Mouse (Mus musculus): Measurements from ENCODE around the gene Stambp. TPM values are rescaled to one million over a fixed set of nuclear protein-coding genes. Genes with fewer than 3 reads are reported as not detected.

The Stambp gene
- polyA plus RNA-seq, 1 experiment, result 8.8 TPM

DNA sequence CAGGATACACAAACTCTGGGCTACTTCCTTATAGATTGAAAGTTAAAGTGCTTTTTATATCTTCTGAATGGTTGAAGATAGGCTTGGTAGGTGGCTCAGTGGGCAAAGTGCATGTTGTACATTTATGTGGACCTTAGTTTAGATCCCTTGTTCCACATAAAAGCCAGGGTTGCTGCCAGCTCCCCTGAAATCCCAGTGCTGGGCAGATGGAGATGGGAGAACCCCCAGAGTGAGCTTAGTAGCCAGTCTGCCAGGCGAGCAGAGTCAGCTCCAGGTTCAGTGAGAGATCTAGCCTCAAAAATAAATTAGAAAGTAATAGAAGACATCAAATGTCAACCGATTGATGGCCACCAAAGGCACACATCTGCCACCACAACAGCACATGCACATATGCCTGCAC lies 39.9 kb downstream of the Stambp start:
- TF ChIP-seq E2F4 (IDR thresholded peaks at IDR 0.05; ENCODE audit: insufficient read depth) (no peak), MYOG (IDR thresholded peaks at IDR 0.05; ENCODE audit: control insufficient read depth in 1 of 3, insufficient read depth in 1 of 3, insufficient read length in 2 of 3, low read depth in 2 of 3) (no peak), MYOD1 (IDR thresholded peaks at IDR 0.05; ENCODE audit: control insufficient read depth in 1 of 3, insufficient read length in 2 of 3, low read depth in 2 of 3) (no peak), POLR2AphosphoS2 (IDR thresholded peaks at IDR 0.05; ENCODE audit: insufficient read length, low read depth) (no peak), MAX (IDR thresholded peaks at IDR 0.05; ENCODE audit: low read depth) (no peak), USF1 (IDR thresholded peaks at IDR 0.05; ENCODE audit: low read depth) (no peak), SRF (IDR thresholded peaks at IDR 0.05; ENCODE audit: control insufficient read depth, insufficient read length, low read depth) (no peak), TCF3 (IDR thresholded peaks at IDR 0.05; ENCODE audit: insufficient read length, low read depth) (no peak), REST (IDR thresholded peaks at IDR 0.05; ENCODE audit: insufficient read depth, insufficient read length) (no peak), CEBPB (IDR thresholded peaks at IDR 0.05; ENCODE audit: insufficient read depth, poor library complexity, severe bottlenecking) (no peak), POLR2A (IDR thresholded peaks at IDR 0.05; ENCODE audit: insufficient read length, low read depth) (no peak), TCF12 (IDR thresholded peaks at IDR 0.05; ENCODE audit: insufficient read depth, poor library complexity, severe bottlenecking) (no peak)
- no peak overlapping the region for H3ac ChIP-seq (ENCODE audit: control insufficient read depth, insufficient read length)
- no peak overlapping the region for H3K4me2 ChIP-seq (ENCODE audit: low read depth)
- H3K4me3 ChIP-seq, result no peak overlapping the region
- no peaks in the 10 kb centered on the region for H3K27me3 ChIP-seq (ENCODE audit: control insufficient read depth, insufficient read depth, insufficient read length)
- peaks cover 11% of the 10 kb centered on the region for H3K79me2 ChIP-seq (ENCODE audit: control insufficient read depth, insufficient read depth)
- H3K36me3 ChIP-seq (ENCODE audit: control insufficient read depth, insufficient read depth), result no peaks in the 10 kb centered on the region

DNA sequence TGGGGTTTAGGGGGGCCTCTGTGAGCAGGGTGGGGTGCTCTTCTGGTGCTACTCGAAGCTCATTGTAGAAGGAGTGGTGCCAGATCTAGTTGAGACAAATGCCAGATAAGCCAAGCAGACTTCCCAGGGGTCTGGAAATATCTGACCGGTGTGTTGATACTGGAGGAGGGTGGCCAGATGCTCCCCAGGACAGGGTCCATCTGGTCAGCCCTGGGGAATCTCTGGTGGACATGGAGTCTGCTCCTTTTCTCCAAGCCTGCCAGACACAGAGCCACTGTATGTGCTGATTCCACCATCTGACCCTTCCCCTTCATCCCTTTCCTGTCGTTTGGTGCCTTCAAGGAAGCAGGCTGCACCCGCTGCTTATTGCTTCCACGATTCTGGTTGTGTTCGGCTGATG lies 49.3 kb downstream of the Stambp start:
- Histone ChIP-seq H3K4me3 (no peak overlapping the region), H3K36me3 (ENCODE audit: control insufficient read depth, insufficient read depth) (no peaks in the 10 kb centered on the region), H3K4me2 (ENCODE audit: low read depth) (no peak overlapping the region), H3K79me2 (ENCODE audit: control insufficient read depth, insufficient read depth) (no peaks in the 10 kb centered on the region), H3ac (ENCODE audit: control insufficient read depth, insufficient read length) (no peak overlapping the region), H3K27me3 (ENCODE audit: control insufficient read depth, insufficient read depth, insufficient read length) (no peaks in the 10 kb centered on the region)
- TF ChIP-seq USF1 (IDR thresholded peaks at IDR 0.05; ENCODE audit: low read depth) (no peak), SRF (IDR thresholded peaks at IDR 0.05; ENCODE audit: control insufficient read depth, insufficient read length, low read depth) (no peak), POLR2AphosphoS2 (IDR thresholded peaks at IDR 0.05; ENCODE audit: insufficient read length, low read depth) (no peak), CEBPB (IDR thresholded peaks at IDR 0.05; ENCODE audit: insufficient read depth, poor library complexity, severe bottlenecking) (no peak), MYOD1 (IDR thresholded peaks at IDR 0.05; ENCODE audit: control insufficient read depth in 1 of 3, insufficient read length in 2 of 3, low read depth in 2 of 3) (no peak), TCF12 (IDR thresholded peaks at IDR 0.05; ENCODE audit: insufficient read depth, poor library complexity, severe bottlenecking) (no peak), MYOG (IDR thresholded peaks at IDR 0.05; ENCODE audit: control insufficient read depth in 1 of 3, insufficient read depth in 1 of 3, insufficient read length in 2 of 3, low read depth in 2 of 3) (no peak), MAX (IDR thresholded peaks at IDR 0.05; ENCODE audit: low read depth) (no peak), TCF3 (IDR thresholded peaks at IDR 0.05; ENCODE audit: insufficient read length, low read depth) (no peak), REST (IDR thresholded peaks at IDR 0.05; ENCODE audit: insufficient read depth, insufficient read length) (no peak), E2F4 (IDR thresholded peaks at IDR 0.05; ENCODE audit: insufficient read depth) (no peak), POLR2A (IDR thresholded peaks at IDR 0.05; ENCODE audit: insufficient read length, low read depth) (no peak)

DNA sequence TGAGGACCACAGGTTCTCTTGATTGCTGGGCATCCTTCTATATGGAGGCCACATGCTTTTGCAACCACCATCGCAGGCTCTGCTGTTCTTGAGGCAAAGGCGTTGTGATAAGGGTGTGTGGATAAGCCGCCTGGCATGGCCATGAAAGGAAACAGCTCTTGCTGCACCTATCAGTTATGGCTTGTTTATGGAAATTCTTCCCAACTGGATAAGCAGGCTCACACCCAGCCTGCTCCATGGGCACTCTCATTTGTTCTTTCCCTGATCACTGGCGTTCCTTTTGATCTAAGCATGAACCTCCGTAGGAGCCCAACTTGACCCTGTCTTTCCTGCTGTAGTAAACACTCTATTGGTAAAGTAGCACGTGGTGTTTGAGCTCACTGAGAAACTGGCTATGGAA lies 50.7 kb downstream of the Stambp start:
- no peak overlapping the region for H3K4me3 ChIP-seq
- no peak overlapping the region for H3ac ChIP-seq (ENCODE audit: control insufficient read depth, insufficient read length)
- no peak for TF ChIP-seq E2F4 (IDR thresholded peaks at IDR 0.05; ENCODE audit: insufficient read depth)
- TF ChIP-seq MYOD1 (IDR thresholded peaks at IDR 0.05; ENCODE audit: control insufficient read depth in 1 of 3, insufficient read length in 2 of 3, low read depth in 2 of 3), result no peak
- TF ChIP-seq REST (IDR thresholded peaks at IDR 0.05; ENCODE audit: insufficient read depth, insufficient read length), result no peak
- no peak for TF ChIP-seq TCF12 (IDR thresholded peaks at IDR 0.05; ENCODE audit: insufficient read depth, poor library complexity, severe bottlenecking)
- no peak for TF ChIP-seq MYOG (IDR thresholded peaks at IDR 0.05; ENCODE audit: control insufficient read depth in 1 of 3, insufficient read depth in 1 of 3, insufficient read length in 2 of 3, low read depth in 2 of 3)
- no peak for TF ChIP-seq SRF (IDR thresholded peaks at IDR 0.05; ENCODE audit: control insufficient read depth, insufficient read length, low read depth)
- TF ChIP-seq CEBPB (IDR thresholded peaks at IDR 0.05; ENCODE audit: insufficient read depth, poor library complexity, severe bottlenecking), result no peak
- no peak for TF ChIP-seq POLR2AphosphoS2 (IDR thresholded peaks at IDR 0.05; ENCODE audit: insufficient read length, low read depth)
- no peak for TF ChIP-seq TCF3 (IDR thresholded peaks at IDR 0.05; ENCODE audit: insufficient read length, low read depth)
- TF ChIP-seq MAX (IDR thresholded peaks at IDR 0.05; ENCODE audit: low read depth), result no peak
- no peak for TF ChIP-seq USF1 (IDR thresholded peaks at IDR 0.05; ENCODE audit: low read depth)
- H3K79me2 ChIP-seq (ENCODE audit: control insufficient read depth, insufficient read depth), result no peaks in the 10 kb centered on the region
- no peak overlapping the region for H3K4me2 ChIP-seq (ENCODE audit: low read depth)
- no peaks in the 10 kb centered on the region for H3K36me3 ChIP-seq (ENCODE audit: control insufficient read depth, insufficient read depth)
- no peaks in the 10 kb centered on the region for H3K27me3 ChIP-seq (ENCODE audit: control insufficient read depth, insufficient read depth, insufficient read length)

DNA sequence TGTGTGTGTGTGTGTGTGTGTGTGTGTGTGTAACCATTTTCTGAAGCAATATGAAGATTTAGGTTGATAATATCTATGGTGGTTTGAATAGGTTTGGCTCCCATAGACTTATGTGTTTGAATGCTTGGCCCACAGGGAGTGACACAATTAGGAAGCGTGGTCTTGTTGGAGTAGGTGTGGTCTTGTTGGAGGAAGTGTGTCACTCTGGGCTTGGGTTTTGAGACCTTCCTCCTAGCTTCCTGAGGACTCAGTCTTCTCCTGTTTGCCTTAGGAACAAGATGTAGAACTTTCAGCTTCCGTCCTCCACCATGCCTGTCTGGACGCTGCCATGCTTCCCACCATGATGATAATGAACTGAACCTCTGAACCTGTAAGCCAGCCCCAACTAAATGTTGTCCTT lies 53.9 kb downstream of the Stambp start:
- TF ChIP-seq SRF (IDR thresholded peaks at IDR 0.05; ENCODE audit: control insufficient read depth, insufficient read length, low read depth) (no peak), TCF12 (IDR thresholded peaks at IDR 0.05; ENCODE audit: insufficient read depth, poor library complexity, severe bottlenecking) (no peak), REST (IDR thresholded peaks at IDR 0.05; ENCODE audit: insufficient read depth, insufficient read length) (no peak), POLR2A (IDR thresholded peaks at IDR 0.05; ENCODE audit: insufficient read length, low read depth) (no peak), MAX (IDR thresholded peaks at IDR 0.05; ENCODE audit: low read depth) (no peak), USF1 (IDR thresholded peaks at IDR 0.05; ENCODE audit: low read depth) (no peak)
- H3K4me3 ChIP-seq, result no peak overlapping the region
- no peak overlapping the region for H3ac ChIP-seq (ENCODE audit: control insufficient read depth, insufficient read length)

DNA sequence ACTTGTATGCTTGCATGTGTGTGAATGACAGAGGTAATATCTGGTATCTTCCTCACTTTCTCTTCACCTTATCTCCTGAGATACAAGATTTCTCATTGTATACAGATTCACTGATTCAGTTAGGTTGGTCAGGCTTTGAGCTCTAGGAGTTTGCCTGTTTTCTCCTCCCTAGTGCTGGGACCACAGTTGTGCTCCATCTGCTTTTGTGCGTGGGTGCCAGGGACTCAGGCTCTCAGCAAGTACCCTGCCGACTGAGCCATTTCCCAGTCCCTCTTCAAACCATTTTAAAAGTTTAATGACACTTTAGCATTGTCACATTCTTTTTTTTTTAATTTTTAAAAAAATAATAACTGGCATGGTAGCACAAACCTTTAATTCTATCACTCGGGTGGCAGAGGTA lies 57.4 kb downstream of the Stambp start:
- Histone ChIP-seq H3K36me3 (ENCODE audit: control insufficient read depth, insufficient read depth) (no peaks in the 10 kb centered on the region), H3K4me3 (no peak overlapping the region), H3K79me2 (ENCODE audit: control insufficient read depth, insufficient read depth) (no peaks in the 10 kb centered on the region), H3ac (ENCODE audit: control insufficient read depth, insufficient read length) (no peak overlapping the region), H3K27me3 (ENCODE audit: control insufficient read depth, insufficient read depth, insufficient read length) (no peaks in the 10 kb centered on the region), H3K4me2 (ENCODE audit: low read depth) (no peak overlapping the region)
- TF ChIP-seq USF1 (IDR thresholded peaks at IDR 0.05; ENCODE audit: low read depth) (no peak), MYOD1 (IDR thresholded peaks at IDR 0.05; ENCODE audit: control insufficient read depth in 1 of 3, insufficient read length in 2 of 3, low read depth in 2 of 3) (no peak), E2F4 (IDR thresholded peaks at IDR 0.05; ENCODE audit: insufficient read depth) (no peak), REST (IDR thresholded peaks at IDR 0.05; ENCODE audit: insufficient read depth, insufficient read length) (no peak), TCF3 (IDR thresholded peaks at IDR 0.05; ENCODE audit: insufficient read length, low read depth) (no peak), CEBPB (IDR thresholded peaks at IDR 0.05; ENCODE audit: insufficient read depth, poor library complexity, severe bottlenecking) (no peak), SRF (IDR thresholded peaks at IDR 0.05; ENCODE audit: control insufficient read depth, insufficient read length, low read depth) (no peak), MYOG (IDR thresholded peaks at IDR 0.05; ENCODE audit: control insufficient read depth in 1 of 3, insufficient read depth in 1 of 3, insufficient read length in 2 of 3, low read depth in 2 of 3) (no peak), POLR2A (IDR thresholded peaks at IDR 0.05; ENCODE audit: insufficient read length, low read depth) (no peak), TCF12 (IDR thresholded peaks at IDR 0.05; ENCODE audit: insufficient read depth, poor library complexity, severe bottlenecking) (no peak), POLR2AphosphoS2 (IDR thresholded peaks at IDR 0.05; ENCODE audit: insufficient read length, low read depth) (no peak)

More for the DNA sequence above, 53.9 kb downstream of the Stambp start:
- H3K36me3 ChIP-seq (ENCODE audit: control insufficient read depth, insufficient read depth), result no peaks in the 10 kb centered on the region
- H3K4me2 ChIP-seq (ENCODE audit: low read depth), result no peak overlapping the region
- H3K79me2 ChIP-seq (ENCODE audit: control insufficient read depth, insufficient read depth), result no peaks in the 10 kb centered on the region
- H3K27me3 ChIP-seq (ENCODE audit: control insufficient read depth, insufficient read depth, insufficient read length), result no peaks in the 10 kb centered on the region

Data from myocyte (in vitro differentiated cells).